Mouse (Mus musculus): ENCODE measurements around the gene 9930111J21Rik1. TPM values are rescaled to one million over a fixed set of nuclear protein-coding genes. Genes with fewer than 3 reads are reported as not detected.
"Not testable (repeated sequence)": the region's sequence is repeated elsewhere in the genome, so short reads cannot be mapped to it uniquely, and the experiment has no call there.

Gene 9930111J21Rik1
- total RNA-seq, 1 experiment = 0.36 TPM

GRCm38 (mm10) chr11:48989981-48990380, 10.8 kb upstream of the 9930111J21Rik1 start:
- H3K9me3 ChIP-seq (ENCODE audit: control insufficient read depth, insufficient read depth, low read depth, low read length); H3K27ac ChIP-seq (ENCODE audit: insufficient read depth, low read depth, low read length, poor library complexity, severe bottlenecking); H3K4me1 ChIP-seq (ENCODE audit: control insufficient read depth in 2 of 2, insufficient read depth in 2 of 2, low read length in 2 of 2, poor library complexity in 1 of 2); H3K9ac ChIP-seq (ENCODE audit: insufficient read depth, low read depth, low read length, poor library complexity, severe bottlenecking); H3K36me3 ChIP-seq (ENCODE audit: control insufficient read depth, insufficient read depth, low read length, poor library complexity, severe bottlenecking); DNase-seq (ENCODE audit: low read depth, low spot score); H3K4me3 ChIP-seq (ENCODE audit: insufficient read depth in 1 of 2, low read depth in 1 of 2, low read length in 2 of 2, poor library complexity in 1 of 2, severe bottlenecking in 1 of 2): not testable (repeated sequence)
- in situ Hi-C loops (cut with MboI; ENCODE audit: low sequenced_read_pairs in 2 of 2, unreplicated experiment in 2 of 2) = loop anchor here in 1 of 2 experiments (10.0 kb wide), 1 partner anchor 85 kb away; the partner anchor contains the start of gene Ifi47

- H3K36me3 ChIP-seq (ENCODE audit: control insufficient read depth, insufficient read depth, low read length, poor library complexity, severe bottlenecking); H3K4me1 ChIP-seq (ENCODE audit: control insufficient read depth in 2 of 2, insufficient read depth in 2 of 2, low read length in 2 of 2, poor library complexity in 1 of 2); H3K9me3 ChIP-seq (ENCODE audit: control insufficient read depth, insufficient read depth, low read depth, low read length); H3K27ac ChIP-seq (ENCODE audit: insufficient read depth, low read depth, low read length, poor library complexity, severe bottlenecking); H3K4me3 ChIP-seq (ENCODE audit: insufficient read depth in 1 of 2, low read depth in 1 of 2, low read length in 2 of 2, poor library complexity in 1 of 2, severe bottlenecking in 1 of 2); H3K9ac ChIP-seq (ENCODE audit: insufficient read depth, low read depth, low read length, poor library complexity, severe bottlenecking); DNase-seq (ENCODE audit: low read depth, low spot score); in situ Hi-C loops (cut with MboI; ENCODE audit: low sequenced_read_pairs in 2 of 2, unreplicated experiment in 2 of 2): not testable (repeated sequence)
Measured at GRCm38 (mm10) chr11:48988219-48988618, 9.0 kb upstream of the 9930111J21Rik1 start.

- H3K9me3 ChIP-seq (ENCODE audit: control insufficient read depth, insufficient read depth, low read depth, low read length); in situ Hi-C loops (cut with MboI; ENCODE audit: low sequenced_read_pairs in 2 of 2, unreplicated experiment in 2 of 2); DNase-seq (ENCODE audit: low read depth, low spot score); H3K36me3 ChIP-seq (ENCODE audit: control insufficient read depth, insufficient read depth, low read length, poor library complexity, severe bottlenecking); H3K4me3 ChIP-seq (ENCODE audit: insufficient read depth in 1 of 2, low read depth in 1 of 2, low read length in 2 of 2, poor library complexity in 1 of 2, severe bottlenecking in 1 of 2); H3K4me1 ChIP-seq (ENCODE audit: control insufficient read depth in 2 of 2, insufficient read depth in 2 of 2, low read length in 2 of 2, poor library complexity in 1 of 2); H3K9ac ChIP-seq (ENCODE audit: insufficient read depth, low read depth, low read length, poor library complexity, severe bottlenecking); H3K27ac ChIP-seq (ENCODE audit: insufficient read depth, low read depth, low read length, poor library complexity, severe bottlenecking): not testable (repeated sequence)
Measured at GRCm38 (mm10) chr11:48982848-48983247, 3.6 kb upstream of the 9930111J21Rik1 start.

DNA sequence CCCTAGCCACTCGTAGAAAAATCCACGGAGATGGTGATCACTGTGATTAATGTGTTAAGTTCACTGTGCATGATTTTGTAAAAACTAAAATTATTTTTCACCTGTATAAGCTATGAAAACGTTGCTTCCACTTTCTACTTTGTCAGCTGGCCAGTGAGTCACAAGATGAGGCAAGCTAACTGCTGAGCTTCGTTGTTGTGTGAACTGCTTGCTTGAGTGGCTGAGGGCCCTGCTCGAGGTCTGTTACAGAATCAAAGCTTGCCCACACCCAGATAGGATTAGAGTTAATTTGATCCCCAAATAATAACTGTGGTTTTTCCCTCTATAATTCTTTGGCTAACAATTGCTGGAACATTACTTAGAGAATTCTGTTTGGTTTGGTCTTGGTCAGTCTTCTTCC, 854 bp upstream of the 9930111J21Rik1 start:
- in situ Hi-C loops (cut with MboI; ENCODE audit: low sequenced_read_pairs in 2 of 2, unreplicated experiment in 2 of 2); H3K4me3 ChIP-seq (ENCODE audit: insufficient read depth in 1 of 2, low read depth in 1 of 2, low read length in 2 of 2, poor library complexity in 1 of 2, severe bottlenecking in 1 of 2); H3K27ac ChIP-seq (ENCODE audit: insufficient read depth, low read depth, low read length, poor library complexity, severe bottlenecking); H3K4me1 ChIP-seq (ENCODE audit: control insufficient read depth in 2 of 2, insufficient read depth in 2 of 2, low read length in 2 of 2, poor library complexity in 1 of 2); H3K9me3 ChIP-seq (ENCODE audit: control insufficient read depth, insufficient read depth, low read depth, low read length); H3K36me3 ChIP-seq (ENCODE audit: control insufficient read depth, insufficient read depth, low read length, poor library complexity, severe bottlenecking); DNase-seq (ENCODE audit: low read depth, low spot score); H3K9ac ChIP-seq (ENCODE audit: insufficient read depth, low read depth, low read length, poor library complexity, severe bottlenecking): not testable (repeated sequence)

DNA sequence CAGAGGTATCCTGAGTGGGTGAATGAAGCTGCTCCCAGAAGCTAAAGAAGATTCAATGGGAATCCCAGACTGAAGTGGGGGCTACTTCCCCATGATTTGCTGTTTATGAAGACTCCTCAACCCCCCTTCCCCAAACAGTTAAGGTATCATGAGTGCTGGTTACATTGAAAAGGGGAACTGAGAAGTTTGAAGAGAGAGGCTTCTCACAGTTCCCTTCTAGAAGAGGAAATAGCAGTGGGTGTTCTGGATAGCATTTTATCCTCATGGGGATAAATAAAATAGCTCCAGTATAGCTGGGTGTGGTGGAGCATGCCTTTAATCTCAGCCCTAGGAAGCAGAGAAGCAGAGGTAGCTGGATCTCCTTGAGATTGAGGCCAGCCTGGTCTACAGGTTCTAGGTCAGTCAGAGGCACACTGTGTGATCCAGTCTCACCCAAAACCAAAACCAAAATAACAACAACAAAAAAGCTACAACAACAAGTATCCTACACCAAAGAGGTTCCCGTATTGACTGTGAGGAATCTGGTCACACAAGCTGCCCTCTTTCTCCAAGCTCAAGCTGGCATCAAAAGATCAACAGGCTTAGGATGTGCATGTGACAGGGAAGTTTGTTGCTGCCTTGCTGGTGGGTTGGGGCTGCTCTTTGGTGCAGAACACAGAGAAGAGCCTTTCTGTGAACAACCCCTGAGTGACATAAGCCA, 808 bp downstream of the 9930111J21Rik1 start, which contains the start of gene Olfr56:
Gene Olfr56, plus strand, starts transcription at position 650 of the 700 bp plus-strand sequence.
- H3K9ac ChIP-seq (ENCODE audit: insufficient read depth, low read depth, low read length, poor library complexity, severe bottlenecking); H3K9me3 ChIP-seq (ENCODE audit: control insufficient read depth, insufficient read depth, low read depth, low read length); DNase-seq (ENCODE audit: low read depth, low spot score); H3K4me1 ChIP-seq (ENCODE audit: control insufficient read depth in 2 of 2, insufficient read depth in 2 of 2, low read length in 2 of 2, poor library complexity in 1 of 2); H3K27ac ChIP-seq (ENCODE audit: insufficient read depth, low read depth, low read length, poor library complexity, severe bottlenecking); in situ Hi-C loops (cut with MboI; ENCODE audit: low sequenced_read_pairs in 2 of 2, unreplicated experiment in 2 of 2); H3K4me3 ChIP-seq (ENCODE audit: insufficient read depth in 1 of 2, low read depth in 1 of 2, low read length in 2 of 2, poor library complexity in 1 of 2, severe bottlenecking in 1 of 2); H3K36me3 ChIP-seq (ENCODE audit: control insufficient read depth, insufficient read depth, low read length, poor library complexity, severe bottlenecking): not testable (repeated sequence)

DNA sequence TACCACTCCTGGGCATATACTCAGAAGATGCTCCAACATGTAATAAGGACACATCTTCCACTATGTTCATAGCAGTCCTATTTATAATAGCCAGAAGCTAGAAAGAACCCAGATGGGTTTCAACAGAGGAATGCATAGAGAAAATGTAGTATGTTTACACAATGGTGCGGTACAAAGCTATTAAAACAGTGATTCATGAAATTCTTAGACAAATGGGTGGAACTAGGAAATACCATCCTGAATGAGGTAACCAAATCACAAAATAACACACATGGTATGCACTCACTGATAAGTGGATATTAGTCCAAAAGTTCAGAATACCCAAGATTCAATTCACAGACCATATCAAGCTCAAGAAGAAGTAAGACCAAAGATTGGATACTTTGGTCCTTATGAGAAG, 4.5 kb downstream of the 9930111J21Rik1 start:
- H3K4me3 ChIP-seq (ENCODE audit: insufficient read depth in 1 of 2, low read depth in 1 of 2, low read length in 2 of 2, poor library complexity in 1 of 2, severe bottlenecking in 1 of 2); H3K27ac ChIP-seq (ENCODE audit: insufficient read depth, low read depth, low read length, poor library complexity, severe bottlenecking); H3K9ac ChIP-seq (ENCODE audit: insufficient read depth, low read depth, low read length, poor library complexity, severe bottlenecking); in situ Hi-C loops (cut with MboI; ENCODE audit: low sequenced_read_pairs in 2 of 2, unreplicated experiment in 2 of 2); DNase-seq (ENCODE audit: low read depth, low spot score); H3K4me1 ChIP-seq (ENCODE audit: control insufficient read depth in 2 of 2, insufficient read depth in 2 of 2, low read length in 2 of 2, poor library complexity in 1 of 2); H3K36me3 ChIP-seq (ENCODE audit: control insufficient read depth, insufficient read depth, low read length, poor library complexity, severe bottlenecking); H3K9me3 ChIP-seq (ENCODE audit: control insufficient read depth, insufficient read depth, low read depth, low read length): not testable (repeated sequence)

GRCm38 (mm10) chr11:48946090-48946489, 33.1 kb downstream of the 9930111J21Rik1 start, which contains the start of gene Psme2b:
TSS of gene Psme2b (minus strand) at chr11:48946190.
- DNase-seq (ENCODE audit: low read depth, low spot score); H3K4me3 ChIP-seq (ENCODE audit: insufficient read depth in 1 of 2, low read depth in 1 of 2, low read length in 2 of 2, poor library complexity in 1 of 2, severe bottlenecking in 1 of 2); H3K9ac ChIP-seq (ENCODE audit: insufficient read depth, low read depth, low read length, poor library complexity, severe bottlenecking); in situ Hi-C loops (cut with MboI; ENCODE audit: low sequenced_read_pairs in 2 of 2, unreplicated experiment in 2 of 2); H3K4me1 ChIP-seq (ENCODE audit: control insufficient read depth in 2 of 2, insufficient read depth in 2 of 2, low read length in 2 of 2, poor library complexity in 1 of 2); H3K36me3 ChIP-seq (ENCODE audit: control insufficient read depth, insufficient read depth, low read length, poor library complexity, severe bottlenecking); H3K27ac ChIP-seq (ENCODE audit: insufficient read depth, low read depth, low read length, poor library complexity, severe bottlenecking); H3K9me3 ChIP-seq (ENCODE audit: control insufficient read depth, insufficient read depth, low read depth, low read length): not testable (repeated sequence)

GRCm38 (mm10) chr11:48939286-48939685, 39.9 kb downstream of the 9930111J21Rik1 start:
- in situ Hi-C loops (cut with MboI; ENCODE audit: low sequenced_read_pairs in 2 of 2, unreplicated experiment in 2 of 2) = not testable (repeated sequence)

More at GRCm38 (mm10) chr11:48939286-48939685, 39.9 kb downstream of the 9930111J21Rik1 start:
- H3K9ac ChIP-seq (ENCODE audit: insufficient read depth, low read depth, low read length, poor library complexity, severe bottlenecking); DNase-seq (ENCODE audit: low read depth, low spot score); H3K36me3 ChIP-seq (ENCODE audit: control insufficient read depth, insufficient read depth, low read length, poor library complexity, severe bottlenecking); H3K9me3 ChIP-seq (ENCODE audit: control insufficient read depth, insufficient read depth, low read depth, low read length); H3K4me3 ChIP-seq (ENCODE audit: insufficient read depth in 1 of 2, low read depth in 1 of 2, low read length in 2 of 2, poor library complexity in 1 of 2, severe bottlenecking in 1 of 2); H3K4me1 ChIP-seq (ENCODE audit: control insufficient read depth in 2 of 2, insufficient read depth in 2 of 2, low read length in 2 of 2, poor library complexity in 1 of 2); H3K27ac ChIP-seq (ENCODE audit: insufficient read depth, low read depth, low read length, poor library complexity, severe bottlenecking): not testable (repeated sequence)
